Mouse (Mus musculus) adrenal gland, adult (tissue): Measurements from ENCODE around the gene Itpkb.
A peak's percentile ranks its signal among the peaks of the same experiment; 100 is the strongest.

Experiments
- DNase-seq, 2 experiments: peaks; one replicate each; pipeline ENCODE4 v3.0.0; 2022 to 2023; ENCODE audit warnings: low spot score in 1 of 2; ENCODE audit not compliant: inconsistent age in 2 of 2

Gene Itpkb

GRCm38 (mm10) chr1:180391575-180391945 lies 61.3 kb downstream of the Itpkb start:
- DNase-seq, result no peak

GRCm38 (mm10) chr1:180392137-180392798 lies 62.0 kb downstream of the Itpkb start:
- no peak for DNase-seq

- DNase-seq, result no peak
These were observed 62.9 kb downstream of the Itpkb start for GRCm38 (mm10) chr1:180393017-180393797.

DNA sequence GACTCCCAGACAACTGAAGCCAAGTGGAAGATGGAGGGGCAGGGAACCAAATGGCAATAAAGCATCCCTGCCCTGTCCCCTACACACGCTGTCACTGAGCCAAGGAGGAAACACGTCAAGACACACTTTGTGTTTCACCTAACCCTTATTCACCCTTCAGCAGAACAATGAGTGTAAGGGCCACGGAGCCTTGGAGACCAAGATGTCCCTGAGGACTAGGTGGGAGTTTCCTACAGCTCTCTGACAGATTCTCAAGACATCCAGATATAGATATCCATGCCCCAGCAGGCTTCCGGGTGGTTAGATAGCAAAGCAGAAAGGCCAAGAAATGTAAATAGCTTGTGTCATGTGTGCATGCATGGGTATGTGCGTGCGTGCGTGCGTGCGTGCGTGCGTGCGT lies 63.6 kb downstream of the Itpkb start:
- peak in 1 of 2 experiments; percentile 67 for DNase-seq

GRCm38 (mm10) chr1:180397734-180398133 lies 67.4 kb downstream of the Itpkb start:
- no peak for DNase-seq

DNA sequence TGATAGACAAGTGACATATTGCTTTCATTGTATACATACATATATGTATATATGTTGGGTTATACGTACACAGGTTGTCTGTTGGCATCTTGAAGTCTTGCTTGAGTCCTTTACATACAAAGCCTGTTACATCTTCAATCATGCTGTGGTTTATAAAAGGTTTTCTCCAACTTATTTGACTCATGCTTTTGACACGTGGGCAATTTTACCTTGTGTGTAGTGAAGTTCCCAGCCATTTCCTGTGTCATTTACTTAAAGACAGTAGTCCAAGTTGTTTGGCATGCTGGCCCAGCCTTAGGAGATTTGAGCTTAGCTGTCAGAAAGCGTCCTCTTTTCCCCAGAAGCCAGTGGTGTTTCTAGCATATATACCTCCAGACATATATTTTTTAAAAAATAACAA lies 68.2 kb downstream of the Itpkb start:
- DNase-seq, result no peak

DNA sequence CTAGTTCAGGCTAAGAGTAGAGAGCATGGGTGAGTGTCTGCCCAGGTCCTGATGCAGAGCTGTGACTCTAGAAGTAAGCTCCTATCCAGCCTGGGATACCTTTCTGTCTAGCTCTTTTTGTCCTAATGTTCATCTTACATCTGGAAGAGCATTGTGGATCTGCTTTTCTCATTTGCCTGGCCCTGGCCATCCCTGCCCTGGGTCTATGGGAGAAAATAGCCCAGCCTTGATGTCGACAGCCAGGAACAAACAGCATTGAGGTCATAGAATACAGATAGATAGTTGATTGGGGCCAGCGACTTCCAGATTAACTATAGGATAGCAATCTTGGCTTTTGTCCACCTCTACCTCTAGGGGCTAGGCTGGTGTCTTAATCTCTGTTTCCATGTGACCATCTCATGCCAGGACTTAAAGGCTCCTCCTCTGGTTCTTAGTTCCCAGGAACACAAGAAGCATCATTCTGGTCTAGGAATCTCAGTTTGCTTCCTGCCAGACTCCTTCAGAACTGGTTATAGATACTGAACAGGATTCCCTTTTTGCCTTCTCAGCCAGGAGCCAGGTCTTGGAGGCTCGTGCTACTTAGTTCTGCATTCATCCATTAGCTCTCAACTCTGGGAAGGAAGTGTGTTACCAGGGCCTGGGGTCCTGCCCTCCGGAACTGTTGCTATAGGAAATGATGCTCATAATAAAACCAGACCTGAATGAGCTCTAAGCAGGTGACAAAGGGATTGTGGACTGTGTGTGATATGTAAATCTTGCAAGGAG lies 70.6 kb downstream of the Itpkb start:
- peak in 1 of 2 experiments; percentile 59 for DNase-seq

DNA sequence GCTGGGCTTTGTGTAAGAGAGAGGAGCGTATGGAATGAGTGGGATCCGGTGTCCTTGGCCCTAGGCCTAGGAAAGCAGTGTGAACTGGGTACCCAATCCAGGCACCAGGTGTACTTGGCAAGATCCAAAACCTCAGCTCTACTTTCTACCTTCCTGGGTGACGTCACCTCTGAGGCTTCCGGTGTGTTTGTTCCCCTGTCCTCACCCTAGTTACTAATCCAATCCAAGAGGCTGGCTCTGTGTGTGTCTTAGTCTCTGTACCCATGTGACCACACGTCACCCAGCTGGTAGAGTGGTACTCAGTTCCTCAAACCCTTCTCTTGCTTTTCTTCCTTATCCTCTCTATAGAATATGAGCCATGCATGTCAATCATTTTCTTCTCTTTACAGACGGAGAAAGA lies 71.4 kb downstream of the Itpkb start:
- DNase-seq, result no peak

DNA sequence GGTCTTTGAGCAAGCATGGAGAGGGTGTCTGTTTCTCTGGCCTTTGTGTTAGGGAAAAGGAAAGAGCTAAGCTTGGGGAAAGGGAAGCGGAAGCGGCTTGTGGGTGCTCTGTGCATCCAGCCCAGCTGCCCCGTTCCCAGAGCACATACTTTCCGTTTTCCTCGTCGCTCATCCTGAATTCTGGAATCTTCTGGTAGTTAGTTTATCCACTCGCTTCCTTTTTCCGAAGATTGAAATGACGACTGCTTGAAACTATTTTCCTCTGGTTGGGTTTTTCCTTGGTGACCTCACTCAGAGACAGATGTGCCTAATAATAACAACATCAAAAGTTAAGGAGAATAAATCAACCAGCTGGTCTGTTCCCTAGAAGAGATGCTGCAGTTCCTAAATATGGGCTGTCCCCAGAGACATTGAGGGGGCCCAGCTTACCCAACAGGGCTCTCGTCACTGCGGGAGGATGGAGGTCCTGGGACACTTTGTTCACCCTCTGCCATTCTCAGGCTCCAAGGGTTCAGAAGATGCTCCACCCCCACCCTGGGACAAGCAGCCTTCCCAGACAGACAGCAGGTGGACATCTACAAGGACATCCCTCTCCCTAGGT lies 72.3 kb downstream of the Itpkb start:
- peak; percentile 58 to 81 for DNase-seq

DNA sequence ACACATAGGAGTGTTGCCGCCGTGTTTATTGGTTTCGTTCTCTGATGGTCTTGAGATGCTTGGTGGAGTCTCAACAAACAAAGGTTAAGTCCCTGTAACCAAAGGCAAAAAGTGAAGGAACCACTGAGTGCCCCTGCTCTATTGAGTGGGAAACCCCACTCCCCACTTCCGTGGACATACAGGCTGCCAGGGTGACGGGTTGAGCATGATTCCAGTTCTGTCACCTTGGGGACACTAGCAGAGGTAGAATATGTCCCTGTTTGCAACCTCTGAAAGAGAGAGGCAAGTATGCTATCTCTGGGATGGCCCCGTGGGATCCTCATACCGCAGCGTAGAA lies 73.0 kb downstream of the Itpkb start:
- no peak for DNase-seq

DNA sequence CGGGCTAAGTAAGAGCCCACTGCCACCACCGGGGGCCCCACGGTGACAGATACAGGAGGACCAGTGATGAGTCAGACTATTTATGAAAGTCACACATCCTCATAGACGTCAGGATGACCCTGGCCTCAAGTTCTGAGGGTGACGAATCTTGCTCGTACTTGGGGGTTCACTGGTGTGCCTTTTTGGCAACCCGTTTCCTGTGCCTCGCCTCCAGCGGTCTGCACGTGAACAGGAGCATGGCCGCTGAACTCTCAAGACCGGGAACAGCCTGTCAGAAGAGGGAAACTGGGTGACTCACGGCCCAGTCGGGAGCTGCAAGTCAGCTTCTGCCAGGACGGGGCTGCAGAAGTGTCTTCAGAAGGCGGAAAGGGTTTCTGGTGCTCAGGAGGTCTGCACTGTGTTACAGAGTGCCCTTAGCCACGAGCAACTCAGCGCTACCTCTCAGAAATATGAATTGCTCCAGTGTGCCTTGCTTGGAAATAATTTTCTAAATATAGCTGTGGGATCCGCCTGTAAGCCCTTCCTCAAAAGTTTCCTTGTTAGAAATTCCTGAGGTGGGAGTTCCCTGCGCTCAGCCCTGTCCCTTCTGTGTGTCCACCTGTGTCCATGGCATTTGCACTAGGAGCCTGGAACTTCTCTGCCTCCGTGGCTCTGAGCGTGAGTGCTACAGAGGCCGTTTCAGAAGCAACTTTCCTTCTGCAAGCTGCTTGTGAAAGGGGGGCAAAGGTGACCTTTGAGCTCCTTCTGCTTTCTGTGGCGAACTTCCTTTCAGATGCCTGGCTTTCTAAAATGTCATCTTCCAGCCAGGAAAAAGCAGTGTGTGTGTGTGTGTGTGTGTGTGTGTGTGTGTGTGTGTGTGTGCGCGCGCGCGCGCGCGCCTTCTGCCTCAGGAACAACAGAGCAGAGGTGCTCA lies 73.7 kb downstream of the Itpkb start:
- peak; percentile 90 to 94 for DNase-seq

DNA sequence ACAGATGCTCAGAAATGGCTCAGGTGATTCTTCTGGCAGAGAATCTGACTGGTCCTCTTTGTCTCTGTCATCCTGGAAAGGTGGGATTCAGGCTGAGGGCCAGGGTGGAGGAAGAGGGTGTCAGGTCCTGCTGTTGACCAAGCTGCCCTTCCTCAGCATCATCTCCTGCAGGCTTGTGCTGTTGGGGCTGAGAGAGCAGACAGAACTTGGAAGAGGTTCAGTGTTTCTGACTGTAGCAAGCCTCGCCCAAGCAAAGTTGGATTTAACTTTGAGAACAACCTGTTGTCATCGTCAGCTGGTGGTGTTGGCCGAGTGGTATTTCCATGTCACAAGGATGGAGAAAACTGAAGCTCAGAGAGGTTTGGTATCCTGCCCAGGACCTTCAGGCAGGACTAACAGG lies 74.4 kb downstream of the Itpkb start:
- no peak for DNase-seq

DNA sequence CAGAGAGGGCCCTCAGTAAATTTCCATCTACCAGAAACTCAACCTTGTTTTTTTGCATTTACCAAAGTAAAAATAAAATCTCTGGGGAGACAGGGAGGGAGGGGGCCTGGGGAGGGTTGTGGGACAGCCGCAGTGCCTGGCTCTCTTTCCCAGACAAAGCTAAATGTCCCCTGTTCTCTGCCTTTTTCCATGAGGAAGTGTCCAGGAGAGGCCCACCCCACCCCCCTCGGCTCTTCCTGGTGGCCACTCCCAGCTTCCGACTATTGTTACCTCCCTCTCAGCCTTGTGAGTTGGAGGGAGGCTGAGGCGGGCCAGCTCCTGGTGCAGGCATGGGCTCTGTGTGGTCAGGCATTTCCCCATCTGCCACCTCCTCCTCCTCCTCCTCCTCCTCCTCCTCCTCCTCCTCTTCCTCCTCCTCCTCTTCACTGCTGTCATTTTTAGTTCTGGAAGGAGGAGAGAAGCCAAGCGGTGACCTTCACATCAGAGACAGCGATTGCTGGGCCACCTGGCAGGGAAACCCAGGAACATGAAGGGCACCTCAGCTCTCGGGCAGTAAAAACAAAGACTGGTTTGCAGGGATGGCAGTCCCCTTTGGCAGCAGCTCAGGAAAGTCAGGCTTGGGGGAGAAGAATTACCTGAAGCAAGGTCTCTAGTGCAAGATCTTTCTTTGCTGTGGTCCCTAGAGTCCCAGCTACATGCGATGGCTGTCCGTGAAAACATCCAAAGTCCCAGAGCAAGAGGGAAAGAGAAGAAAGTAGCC lies 75.5 kb downstream of the Itpkb start:
- peak; percentile 73 to 84 for DNase-seq

GRCm38 (mm10) chr1:180406336-180407035 lies 76.2 kb downstream of the Itpkb start:
- DNase-seq, result peak in 1 of 2 experiments; percentile 69

- DNase-seq, result peak; percentile 79 to 91
These were observed 76.9 kb downstream of the Itpkb start for GRCm38 (mm10) chr1:180407171-180407671.

DNA sequence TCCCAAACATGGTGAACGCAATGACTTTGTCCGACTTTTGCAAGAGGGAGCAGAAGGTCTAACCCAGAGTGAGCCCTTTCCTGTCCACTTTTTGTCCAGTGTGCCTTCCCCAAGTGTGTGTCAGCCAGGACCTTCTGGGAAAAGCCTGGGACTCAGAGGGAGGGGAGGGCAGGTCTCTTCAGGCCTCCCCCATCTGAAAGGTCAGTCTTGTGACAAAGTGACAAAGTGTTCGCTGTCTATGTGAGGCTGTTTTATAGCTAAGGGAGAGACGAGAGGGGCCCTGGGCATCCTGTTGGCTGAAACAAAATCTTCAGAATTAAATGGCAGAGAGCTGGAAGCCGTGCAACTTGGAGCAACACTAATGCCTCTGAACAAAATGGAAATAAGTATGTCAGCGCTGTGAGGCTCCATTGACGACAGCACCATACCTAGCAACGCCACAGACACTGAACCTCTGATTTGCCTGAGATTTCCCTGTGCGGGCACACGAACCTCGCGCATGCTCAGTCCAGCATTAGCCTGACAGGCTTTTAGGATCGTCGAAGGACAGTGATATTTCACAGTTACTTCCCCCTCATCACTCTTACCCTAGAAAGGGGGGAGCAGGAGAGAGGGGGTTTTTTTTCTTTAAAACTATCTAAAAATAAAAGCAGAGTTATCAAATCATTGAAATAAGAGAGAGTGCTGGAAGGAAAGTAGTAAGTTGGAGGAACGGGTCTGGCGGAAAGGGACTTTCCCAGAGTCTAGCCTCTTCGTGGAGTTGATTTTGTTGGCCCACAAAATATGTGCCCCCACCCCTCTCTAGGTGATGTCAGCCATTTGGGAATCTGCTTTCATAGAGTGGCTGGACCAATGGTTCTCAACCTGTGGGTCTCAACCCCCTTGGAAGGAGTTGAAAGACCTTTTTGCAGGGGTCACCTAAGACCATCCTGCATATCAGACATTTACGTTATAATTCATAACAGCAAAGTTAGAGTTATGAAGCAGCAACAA lies 77.7 kb downstream of the Itpkb start:
- DNase-seq, result peak; percentile 55 to 81

- DNase-seq, result peak; percentile 70 to 90
These were observed 78.5 kb downstream of the Itpkb start for GRCm38 (mm10) chr1:180408832-180409231.

- DNase-seq, result peak in 1 of 2 experiments; percentile 64
These were observed 79.5 kb downstream of the Itpkb start for GRCm38 (mm10) chr1:180409771-180410170.
